Mouse (Mus musculus) bone marrow macrophage, adult 2 months (primary cell): ENCODE results near the gene Cbarp.

Experiments used
- CTCF ChIP-seq: IDR thresholded peaks from 2 replicates; pipeline ENCODE4 v1.5.1; 2012; ENCODE audit warnings: low read depth, mild to moderate bottlenecking, low read length, moderate library complexity
- POLR2A ChIP-seq: IDR thresholded peaks from 2 replicates; pipeline ENCODE4 v1.6.1; 2012; ENCODE audit warnings: mild to moderate bottlenecking, low read depth, low read length, borderline replicate concordance

GRCm38 (mm10) chr10:80169070-80169469, 28.4 kb upstream of the Cbarp start:
- TF ChIP-seq CTCF = no peak
- TF ChIP-seq POLR2A = no peak
